Mouse (Mus musculus) limb, embryonic 14.5 days (tissue): Measurements from ENCODE around the gene Trim11. TPM values are rescaled to one million over a fixed set of nuclear protein-coding genes. Genes with fewer than 3 reads are reported as not detected.
A peak's percentile ranks its signal among the peaks of the same experiment; 100 is the strongest.

Experiments used
- ATAC-seq: fragments of 200-750 bp; cut with Nextera tagmentation; 2 replicates; pipeline ENCODE4 v1.8.0; 2017; ENCODE audit warnings: low read depth, moderate number of reproducible peaks, moderate TSS enrichment; ENCODE audit not compliant: low FRiP score
- DNase-seq: peaks from one replicate; pipeline ENCODE4 v3.0.0-alpha.2; 2015; ENCODE audit warnings: low spot score
- H3K27ac ChIP-seq: fragments of 300-500 bp; sonication (generic); replicated peaks from 2 replicates; pipeline ENCODE4 v1.5.1; 2014; ENCODE audit warnings: low read depth, mild to moderate bottlenecking, low read length, moderate library complexity, mixed read lengths
- H3K27me3 ChIP-seq: fragments of 300-500 bp; sonication (generic); 2 replicates; pipeline ENCODE4 v1.6.1; 2014; ENCODE audit warnings: low read length, mixed read lengths; ENCODE audit not compliant: control insufficient read depth, insufficient read depth
- H3K36me3 ChIP-seq: fragments of 300-500 bp; sonication (generic); 2 replicates; pipeline ENCODE4 v1.6.1; 2014; ENCODE audit warnings: mild to moderate bottlenecking, low read length, moderate library complexity, mixed read lengths; ENCODE audit not compliant: control insufficient read depth, insufficient read depth
- H3K4me1 ChIP-seq: fragments of 300-500 bp; sonication (generic); 2 replicates; pipeline ENCODE4 v1.6.1; 2014; ENCODE audit warnings: antibody characterized with exemption, low read length, mixed read lengths; ENCODE audit not compliant: control insufficient read depth, insufficient read depth
- H3K4me2 ChIP-seq: fragments of 300-500 bp; sonication (generic); replicated peaks from 2 replicates; pipeline ENCODE4 v1.6.1; 2014; ENCODE audit warnings: low read depth, mild to moderate bottlenecking, low read length, moderate library complexity; ENCODE audit not compliant: severe bottlenecking
- H3K4me3 ChIP-seq: fragments of 300-500 bp; sonication (generic); replicated peaks from 2 replicates; pipeline ENCODE4 v1.5.1; 2014; ENCODE audit warnings: low read length
- H3K9ac ChIP-seq: fragments of 300-500 bp; sonication (generic); 2 replicates; pipeline ENCODE4 v1.6.1; 2014; ENCODE audit warnings: mild to moderate bottlenecking, low read depth, low read length, moderate library complexity; ENCODE audit not compliant: severe bottlenecking
- H3K9me3 ChIP-seq: fragments of 300-500 bp; sonication (generic); 2 replicates; pipeline ENCODE4 v1.6.1; 2016; ENCODE audit warnings: low read length; ENCODE audit not compliant: control insufficient read depth
- POLR2A ChIP-seq: fragments of 200-500 bp; IDR thresholded peaks from 2 replicates; pipeline ENCODE4 v1.8.0; 2012; ENCODE audit warnings: inconsistent platforms, mild to moderate bottlenecking, moderate library complexity, borderline replicate concordance; ENCODE audit not compliant: insufficient read depth, insufficient read length; ENCODE audit errors: extremely low read depth
- WGBS: fragments of 180-500 bp; shearing (Covaris S2); extraction: QIAGEN DNeasy Blood & Tissue Kit; methylation state at CpG from one replicate; pipeline ENCODE4 v1.1.7; 2014; 5-methylcytosine and 5-hydroxymethylcytosine counted together
- polyA plus RNA-seq, 2 experiments: library from polyadenylated mRNA; depleted of rRNA in 1 of 2; stranded (reverse) in 1 of 2; unstranded in 1 of 2; fragments of >200 nt; fragmentation: Nextera tagmentation in 1 of 2; extraction: Ambion mirVana in 1 of 2; gene quantifications; 2 replicates each; pipeline versions ENCODE4 v1.2.1 to v1.2.3; 2012 to 2014

The Trim11 gene
- polyA plus RNA-seq, 2 experiments = 21.4 to 29.7 TPM

DNA sequence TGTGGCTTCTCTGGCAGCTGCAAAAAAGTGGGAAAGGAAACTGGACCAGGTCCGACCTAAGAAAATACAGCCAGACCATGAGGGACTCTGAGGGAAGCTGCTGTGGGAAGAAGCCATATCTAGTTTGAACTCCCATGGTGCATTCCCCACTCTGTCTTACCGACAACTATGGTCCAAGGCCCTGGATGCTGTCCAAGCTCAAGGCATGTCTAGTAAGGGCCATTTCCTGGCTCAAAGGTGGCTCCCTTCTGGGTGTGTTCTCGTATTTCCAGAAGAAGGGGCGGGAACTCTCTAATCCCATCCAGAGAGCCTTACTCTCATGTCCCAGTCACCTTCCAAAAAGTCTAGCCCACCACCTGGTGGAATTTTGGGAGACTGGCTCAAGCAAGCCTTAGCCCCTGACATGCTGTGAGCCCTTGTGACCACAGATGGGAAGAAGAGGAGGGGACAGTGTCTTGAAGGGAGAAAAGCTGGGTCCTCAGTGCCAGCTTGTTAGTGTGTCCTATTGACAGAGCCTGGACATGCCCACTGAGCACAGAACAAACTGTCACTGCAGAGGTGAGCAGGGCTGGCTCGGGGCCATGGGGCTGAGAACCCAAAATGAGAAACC, 2.6 kb downstream of the Trim11 start:
- no peak overlapping the region; the same call in 1 of the 2 replicates for H3K4me3 ChIP-seq
- TF ChIP-seq POLR2A = no peak
- H3K9me3 ChIP-seq = no peaks in the 10 kb centered on the region
- H3K36me3 ChIP-seq = peaks cover 41% of the 10 kb centered on the region
- DNase-seq (no peak), ATAC-seq (no peak)
- H3K4me2 ChIP-seq = peak overlapping the region; percentile 95; the same call in 1 of the 2 replicates
- peaks cover 15% of the 10 kb centered on the region for H3K4me1 ChIP-seq
- H3K9ac ChIP-seq = no peak overlapping the region
- H3K27me3 ChIP-seq = no peaks in the 10 kb centered on the region
- 57% methylated on average over 5 of the region's 5 CpGs for WGBS
- no peak overlapping the region for H3K27ac ChIP-seq

DNA sequence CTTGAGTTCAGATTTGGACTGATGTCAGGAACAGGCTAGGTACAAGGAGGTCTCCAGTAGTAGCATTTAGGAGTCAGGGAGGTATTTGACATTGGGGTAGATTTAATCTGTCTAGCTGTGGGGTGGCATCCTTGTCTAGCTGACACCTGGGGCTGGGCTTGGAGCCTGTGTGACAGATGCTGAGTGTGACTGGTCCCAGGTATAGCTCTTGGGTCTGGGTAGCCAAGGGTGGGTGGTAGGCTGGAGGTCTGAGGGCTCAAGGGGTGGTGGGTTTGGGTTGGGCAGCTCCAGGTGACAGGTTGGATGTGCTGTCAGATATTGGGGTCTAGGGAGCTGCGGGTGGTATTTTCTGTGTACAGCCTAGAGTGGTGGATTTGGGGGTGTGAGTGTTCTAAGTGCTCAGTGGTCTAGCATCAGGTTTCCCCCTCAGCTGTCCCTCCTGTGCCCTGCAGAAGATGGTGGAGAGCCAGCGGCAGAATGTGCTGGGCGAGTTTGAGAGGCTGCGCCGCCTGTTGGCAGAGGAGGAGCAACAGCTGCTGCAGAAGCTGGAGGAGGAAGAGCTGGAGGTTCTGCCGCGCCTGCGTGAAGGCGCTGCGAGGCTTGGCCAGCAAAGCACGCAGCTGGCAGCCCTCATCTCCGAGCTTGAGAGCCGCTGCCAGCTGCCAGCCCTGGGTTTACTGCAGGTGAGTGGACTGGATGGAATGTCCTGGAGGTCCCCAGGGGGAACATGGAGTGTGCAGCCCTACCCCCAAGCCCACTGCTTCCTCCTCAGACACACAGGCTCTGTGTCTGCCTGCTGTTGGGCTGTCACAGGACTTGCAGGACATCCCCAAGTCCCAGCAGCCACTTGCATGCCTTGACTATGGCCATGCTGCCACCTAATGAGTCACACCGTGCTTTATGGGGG, 3.9 kb downstream of the Trim11 start:
- Histone ChIP-seq H3K9me3 (no peaks in the 10 kb centered on the region), H3K27ac (no peak overlapping the region), H3K36me3 (peaks cover 54% of the 10 kb centered on the region), H3K4me3 (no peak overlapping the region), H3K4me2 (no peak overlapping the region), H3K9ac (no peak overlapping the region), H3K27me3 (no peaks in the 10 kb centered on the region), H3K4me1 (peaks cover 15% of the 10 kb centered on the region)
- DNase-seq = peak; percentile 45
- 68% methylated on average over 13 of the region's 14 CpGs for WGBS
- peak; percentile 53 for ATAC-seq
- TF ChIP-seq POLR2A = no peak

- Histone ChIP-seq H3K9ac (no peak overlapping the region), H3K36me3 (peaks cover 60% of the 10 kb centered on the region), H3K4me1 (peaks cover 15% of the 10 kb centered on the region), H3K9me3 (no peaks in the 10 kb centered on the region), H3K27me3 (no peaks in the 10 kb centered on the region), H3K27ac (no peak overlapping the region), H3K4me2 (no peak overlapping the region), H3K4me3 (no peak overlapping the region)
- WGBS = 87% methylated on average over 18 of the region's 18 CpGs
- no peak for ATAC-seq
- DNase-seq = no peak
- no peak for TF ChIP-seq POLR2A
These were observed 4.7 kb downstream of the Trim11 start for GRCm38 (mm10) chr11:58982471-58983097.

- Histone ChIP-seq H3K9me3 (no peaks in the 10 kb centered on the region), H3K9ac (no peak overlapping the region), H3K27me3 (no peaks in the 10 kb centered on the region), H3K4me3 (no peak overlapping the region), H3K4me2 (no peak overlapping the region), H3K36me3 (peaks cover 73% of the 10 kb centered on the region), H3K4me1 (peaks cover 14% of the 10 kb centered on the region), H3K27ac (no peak overlapping the region)
- WGBS = 91% methylated on average over 6 of the region's 6 CpGs
- no peak for DNase-seq
- no peak for TF ChIP-seq POLR2A
- no peak for ATAC-seq
These were observed 5.9 kb downstream of the Trim11 start for GRCm38 (mm10) chr11:58983691-58984341.

GRCm38 (mm10) chr11:58984657-58985056, 6.8 kb downstream of the Trim11 start:
- ATAC-seq (no peak), DNase-seq (no peak)
- Histone ChIP-seq H3K36me3 (peaks cover 81% of the 10 kb centered on the region), H3K4me2 (no peak overlapping the region), H3K4me3 (no peak overlapping the region), H3K27me3 (no peaks in the 10 kb centered on the region), H3K9ac (no peak overlapping the region), H3K27ac (no peak overlapping the region), H3K4me1 (peaks cover 5% of the 10 kb centered on the region; the same call in 1 of the 2 replicates), H3K9me3 (no peaks in the 10 kb centered on the region)
- no peak for TF ChIP-seq POLR2A
- WGBS = 86% methylated on average over 7 of the region's 7 CpGs
